Mouse (Mus musculus): ENCODE results near the gene Nckap5. TPM values are rescaled to one million over a fixed set of nuclear protein-coding genes. Genes with fewer than 3 reads are reported as not detected.
"Not testable (repeated sequence)": the region's sequence is repeated elsewhere in the genome, so short reads cannot be mapped to it uniquely, and the experiment has no call there.

Nckap5 gene
- polyA plus RNA-seq, 1 experiment from 2014 or later, result 5.1 TPM

DNA sequence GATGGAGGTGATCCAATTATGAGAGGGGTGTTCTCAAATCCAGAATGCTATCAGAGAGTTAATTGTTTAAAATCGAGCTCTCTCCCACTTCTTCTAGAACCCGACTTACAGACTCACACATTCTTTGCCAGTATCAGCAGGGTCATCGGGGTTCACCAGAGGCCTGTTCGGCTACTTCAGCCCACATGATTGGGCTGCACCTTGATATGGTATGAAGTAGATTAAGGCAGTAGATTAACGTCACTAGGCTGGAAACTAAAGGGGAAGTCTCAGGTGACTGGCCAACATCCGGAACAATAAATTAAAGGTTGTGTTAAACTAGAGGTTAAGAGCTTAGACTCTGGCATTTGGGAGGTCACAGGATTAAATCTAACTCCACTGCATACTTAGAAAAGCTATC is 8.4 kb downstream of the Nckap5 start:
- 64% methylated on average over 6 of the region's 6 CpGs for WGBS
- Histone ChIP-seq H3K27me3 (replicated peaks) (no peaks in the 10 kb centered on the region), H3K36me3 (no peaks in the 10 kb centered on the region), H3K4me2 (no peak overlapping the region), H3K27ac (replicated peaks) (no peak overlapping the region), H3K4me1 (peaks cover 12% of the 10 kb centered on the region), H3K9ac (no peak overlapping the region), H3K4me3 (no peak overlapping the region), H3K9me3 (no peaks in the 10 kb centered on the region)
- ATAC-seq (ENCODE audit: extremely low read depth, insufficient number of reproducible peaks, low FRiP score, low TSS enrichment), result no peak

DNA sequence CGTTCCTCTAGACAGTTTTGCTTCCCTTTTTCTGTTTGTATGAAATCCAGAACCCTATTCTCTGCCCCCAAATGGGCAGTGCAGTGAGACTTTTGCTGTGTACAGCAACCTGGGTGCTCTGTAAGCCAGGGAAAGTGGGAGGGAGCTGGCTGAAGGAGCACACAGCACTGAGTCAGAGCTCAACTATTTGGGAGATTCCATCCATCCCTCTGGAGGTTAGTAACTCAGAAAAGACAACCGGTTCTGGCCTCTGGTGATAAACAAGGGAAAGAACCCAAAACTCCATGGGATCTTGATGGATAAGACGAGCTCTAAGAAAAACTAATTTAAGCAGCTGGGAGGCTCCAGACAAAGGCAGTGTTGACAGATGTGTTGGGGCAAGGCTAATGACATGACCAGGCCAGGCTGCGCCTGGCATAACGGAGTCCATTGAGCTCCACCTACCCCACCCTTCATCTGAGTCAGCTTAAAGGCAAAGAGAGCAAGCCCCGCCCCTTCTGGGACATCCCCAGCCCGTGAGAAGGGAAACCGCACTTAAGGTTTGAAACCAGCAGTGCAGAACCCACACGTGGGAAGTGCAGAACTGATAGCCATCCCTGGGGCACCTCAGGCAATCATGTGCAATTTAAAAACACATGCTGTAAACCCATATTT is 13.1 kb downstream of the Nckap5 start:
- H3K4me2 ChIP-seq, result peak overlapping the region; percentile 44
- peak; percentile 32; the same call in 1 of the 2 replicates for ATAC-seq (ENCODE audit: extremely low read depth, insufficient number of reproducible peaks, low FRiP score, low TSS enrichment)
- peaks cover 7% of the 10 kb centered on the region for H3K9me3 ChIP-seq
- H3K9ac ChIP-seq, result no peak overlapping the region
- no peaks in the 10 kb centered on the region for H3K36me3 ChIP-seq
- peaks cover 13% of the 10 kb centered on the region for H3K4me1 ChIP-seq
- no peak overlapping the region for H3K4me3 ChIP-seq
- 17% methylated on average over 9 of the region's 9 CpGs for WGBS
- 0 out of 2 replicates have a peak overlapping the region, but pooled peaks have one; percentile 7 for H3K27ac ChIP-seq (replicated peaks)
- no peaks in the 10 kb centered on the region for H3K27me3 ChIP-seq (replicated peaks)

GRCm38 (mm10) chr1:126806994-126807611 is 23.5 kb downstream of the Nckap5 start:
- Histone ChIP-seq H3K27ac (replicated peaks) (no peak overlapping the region), H3K36me3 (no peaks in the 10 kb centered on the region), H3K4me2 (no peak overlapping the region), H3K9ac (no peak overlapping the region), H3K27me3 (replicated peaks) (no peaks in the 10 kb centered on the region), H3K4me3 (no peak overlapping the region), H3K4me1 (peaks cover 20% of the 10 kb centered on the region), H3K9me3 (no peaks in the 10 kb centered on the region)
- no peak for ATAC-seq (ENCODE audit: extremely low read depth, insufficient number of reproducible peaks, low FRiP score, low TSS enrichment)
- 66% methylated on average over 3 of the region's 3 CpGs for WGBS

DNA sequence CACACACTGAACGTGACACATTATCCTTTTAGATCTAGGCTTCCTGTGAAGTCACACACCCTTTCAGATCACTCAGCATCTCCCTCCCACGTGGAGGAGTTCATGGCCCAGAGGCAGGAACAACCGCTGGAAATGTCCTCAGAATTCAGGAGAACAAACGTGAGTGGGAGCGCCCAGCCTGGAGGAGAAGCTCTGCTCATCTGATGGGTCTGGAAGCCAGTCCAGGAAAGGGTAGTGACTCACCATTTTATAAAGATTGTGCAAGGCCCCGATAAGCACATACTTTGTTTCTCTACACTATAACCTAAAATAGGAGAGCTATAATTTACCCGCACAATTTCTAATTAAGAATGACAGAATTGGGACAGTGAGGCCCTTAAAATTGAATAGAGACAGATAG is 24.1 kb downstream of the Nckap5 start:
- H3K4me3 ChIP-seq, result no peak overlapping the region
- H3K27ac ChIP-seq (replicated peaks), result no peak overlapping the region
- H3K9me3 ChIP-seq, result no peaks in the 10 kb centered on the region
- H3K27me3 ChIP-seq (replicated peaks), result no peaks in the 10 kb centered on the region
- WGBS, result 55% methylated on average over 7 of the region's 7 CpGs
- peaks cover 26% of the 10 kb centered on the region for H3K4me1 ChIP-seq
- ATAC-seq (ENCODE audit: extremely low read depth, insufficient number of reproducible peaks, low FRiP score, low TSS enrichment), result no peak
- H3K9ac ChIP-seq, result no peak overlapping the region
- H3K4me2 ChIP-seq, result no peak overlapping the region
- no peaks in the 10 kb centered on the region for H3K36me3 ChIP-seq

GRCm38 (mm10) chr1:126802405-126802804 is 28.2 kb downstream of the Nckap5 start:
- Histone ChIP-seq H3K27me3 (replicated peaks) (no peaks in the 10 kb centered on the region), H3K36me3 (no peaks in the 10 kb centered on the region), H3K9ac (0 out of 2 replicates have a peak overlapping the region, but pooled peaks have one; percentile 24), H3K9me3 (no peaks in the 10 kb centered on the region), H3K4me3 (no peak overlapping the region), H3K27ac (replicated peaks) (peak overlapping the region; percentile 93), H3K4me2 (no peak overlapping the region), H3K4me1 (peaks cover 55% of the 10 kb centered on the region)
- WGBS, result 67% methylated on average over 3 of the region's 3 CpGs
- no peak for ATAC-seq (ENCODE audit: extremely low read depth, insufficient number of reproducible peaks, low FRiP score, low TSS enrichment)

DNA sequence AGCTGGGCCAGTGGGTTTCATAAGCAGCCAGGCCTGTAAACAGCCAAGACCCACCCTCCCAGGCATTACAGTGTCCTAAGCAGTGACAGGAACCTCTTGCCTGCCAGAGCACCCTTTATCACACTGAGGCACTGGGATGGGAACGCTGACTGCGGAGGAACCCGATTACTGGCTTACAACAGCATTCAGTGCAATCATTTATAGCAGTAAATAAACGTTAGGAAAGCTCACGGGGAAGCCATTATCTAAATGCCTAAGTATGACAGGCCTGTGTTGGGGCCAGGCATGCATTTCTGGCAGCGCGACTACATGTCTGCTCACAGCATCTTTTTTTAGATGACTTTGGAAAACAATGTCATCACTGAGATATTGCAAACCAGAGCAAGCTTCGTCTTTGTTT is 28.9 kb downstream of the Nckap5 start:
- no peaks in the 10 kb centered on the region for H3K27me3 ChIP-seq (replicated peaks)
- WGBS, result 14% methylated on average over 8 of the region's 8 CpGs
- H3K9me3 ChIP-seq, result no peaks in the 10 kb centered on the region
- H3K4me2 ChIP-seq, result no peak overlapping the region
- H3K4me1 ChIP-seq, result peaks cover 48% of the 10 kb centered on the region
- no peak overlapping the region for H3K4me3 ChIP-seq
- 0 out of 2 replicates have a peak overlapping the region, but pooled peaks have one; percentile 1 for H3K9ac ChIP-seq
- peak overlapping the region; percentile 93 for H3K27ac ChIP-seq (replicated peaks)
- ATAC-seq (ENCODE audit: extremely low read depth, insufficient number of reproducible peaks, low FRiP score, low TSS enrichment), result no peak
- no peaks in the 10 kb centered on the region for H3K36me3 ChIP-seq

DNA sequence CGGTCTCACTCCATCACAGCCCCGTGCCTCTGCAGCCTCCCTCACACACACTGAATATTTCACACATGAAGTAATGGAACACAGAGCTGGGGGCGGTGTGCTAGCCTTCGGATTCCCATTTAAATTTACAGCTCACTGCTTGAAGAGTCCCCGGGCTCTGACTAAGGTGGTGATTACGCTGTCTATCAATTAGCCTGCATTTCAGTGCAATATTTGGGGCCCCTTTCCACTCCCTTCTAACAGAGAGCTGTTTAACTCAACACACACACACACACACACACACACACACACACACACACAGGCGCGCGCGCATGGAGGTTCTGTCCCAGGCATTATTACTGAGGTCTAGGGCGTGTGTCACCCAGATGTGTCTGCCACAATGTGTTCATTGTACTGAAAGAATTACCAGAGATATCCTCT is 31.2 kb downstream of the Nckap5 start:
- H3K9ac ChIP-seq, result peak overlapping the region; percentile 44; the same call in 1 of the 2 replicates
- peaks cover 42% of the 10 kb centered on the region for H3K4me1 ChIP-seq
- peak; percentile 66; the same call in 1 of the 2 replicates for ATAC-seq (ENCODE audit: extremely low read depth, insufficient number of reproducible peaks, low FRiP score, low TSS enrichment)
- H3K4me3 ChIP-seq, result peak overlapping the region; percentile 26
- peak overlapping the region; percentile 60 for H3K4me2 ChIP-seq
- no peaks in the 10 kb centered on the region for H3K9me3 ChIP-seq
- WGBS, result 47% methylated on average over 11 of the region's 11 CpGs
- H3K27ac ChIP-seq (replicated peaks), result peak overlapping the region; percentile 81
- H3K36me3 ChIP-seq, result no peaks in the 10 kb centered on the region
- H3K27me3 ChIP-seq (replicated peaks), result no peaks in the 10 kb centered on the region

DNA sequence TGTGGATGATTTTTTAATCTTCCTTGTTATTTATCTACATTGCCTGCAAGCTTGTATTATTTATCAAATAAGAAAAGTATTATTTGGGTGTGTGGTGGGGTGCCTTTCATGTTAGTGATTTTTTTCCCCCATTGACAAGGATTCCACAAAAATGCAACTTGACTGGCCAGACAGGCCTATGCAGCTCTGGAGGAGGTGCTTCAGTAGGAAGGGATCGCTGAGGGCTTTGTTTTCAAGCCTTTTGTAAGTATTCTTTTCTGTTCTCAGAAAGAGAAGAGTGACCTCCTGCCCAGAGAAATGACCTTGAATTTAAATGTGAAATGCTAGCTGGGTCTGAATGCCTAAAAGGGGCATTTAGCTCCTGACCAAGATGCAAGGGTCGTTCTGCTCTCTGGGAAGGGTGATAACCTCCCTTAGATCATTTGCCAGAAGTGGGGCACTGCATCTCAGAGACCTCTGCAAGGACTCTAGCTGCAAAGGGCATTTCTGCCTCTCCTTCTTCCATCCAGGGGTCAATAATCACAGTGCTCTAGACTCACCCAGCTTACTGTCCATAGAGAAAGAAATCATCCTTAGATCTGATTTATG is 50.2 kb downstream of the Nckap5 start:
- H3K36me3 ChIP-seq; H3K4me3 ChIP-seq; H3K9me3 ChIP-seq; H3K4me1 ChIP-seq; H3K4me2 ChIP-seq; H3K9ac ChIP-seq; H3K27me3 ChIP-seq (replicated peaks); H3K27ac ChIP-seq (replicated peaks); ATAC-seq (ENCODE audit: extremely low read depth, insufficient number of reproducible peaks, low FRiP score, low TSS enrichment): not testable (repeated sequence)
- WGBS, result no CpG with 5 or more reads among the region's 2 CpGs

GRCm38 (mm10) chr1:126773947-126774346 is 56.7 kb downstream of the Nckap5 start:
- H3K36me3 ChIP-seq; H3K4me1 ChIP-seq; H3K27ac ChIP-seq (replicated peaks); H3K4me3 ChIP-seq; H3K9ac ChIP-seq; ATAC-seq (ENCODE audit: extremely low read depth, insufficient number of reproducible peaks, low FRiP score, low TSS enrichment); H3K4me2 ChIP-seq; H3K9me3 ChIP-seq; H3K27me3 ChIP-seq (replicated peaks): not testable (repeated sequence)
- WGBS, result no CpG with 5 or more reads among the region's 6 CpGs

GRCm38 (mm10) chr1:126766971-126767370 is 63.6 kb downstream of the Nckap5 start:
- Histone ChIP-seq H3K27ac (replicated peaks) (no peak overlapping the region), H3K4me1 (no peaks in the 10 kb centered on the region), H3K9ac (no peak overlapping the region), H3K36me3 (no peaks in the 10 kb centered on the region), H3K4me3 (no peak overlapping the region), H3K9me3 (no peaks in the 10 kb centered on the region), H3K27me3 (replicated peaks) (no peaks in the 10 kb centered on the region), H3K4me2 (no peak overlapping the region)
- WGBS, result 61% methylated on average over 1 of the region's 1 CpGs
- ATAC-seq (ENCODE audit: extremely low read depth, insufficient number of reproducible peaks, low FRiP score, low TSS enrichment), result no peak

DNA sequence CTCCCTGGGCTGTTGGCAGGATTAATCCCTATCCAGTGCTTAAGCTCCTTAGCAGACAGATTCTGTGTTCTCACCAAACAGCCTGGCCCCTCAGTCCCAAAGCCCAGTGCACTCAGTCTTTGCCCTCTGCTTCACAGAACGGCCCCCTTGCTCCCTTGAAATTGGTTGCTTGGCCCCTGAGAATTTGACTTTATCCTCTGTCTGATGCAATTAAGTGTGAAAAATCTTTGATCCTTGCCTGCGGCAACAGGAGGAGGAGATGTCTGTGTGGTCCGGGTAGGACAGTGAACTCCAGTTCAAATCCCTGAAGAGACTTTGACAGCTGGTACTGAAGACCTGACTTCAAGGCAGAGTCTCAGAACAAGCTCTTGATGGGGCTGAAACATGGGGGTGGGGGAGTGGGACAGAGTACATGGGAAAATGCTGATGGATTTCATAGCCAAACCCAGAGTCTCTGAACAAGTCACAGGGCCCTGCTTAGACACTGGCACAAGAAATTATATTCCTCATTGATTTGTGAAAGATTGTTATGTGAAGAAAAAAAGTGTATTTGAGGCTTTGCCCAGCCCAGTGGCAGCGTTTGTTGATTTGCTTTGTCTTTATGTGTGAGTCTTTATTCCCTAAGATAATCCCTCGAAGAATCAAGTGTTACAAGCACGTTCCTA is 65.0 kb downstream of the Nckap5 start:
- H3K4me3 ChIP-seq, result no peak overlapping the region
- H3K9me3 ChIP-seq, result no peaks in the 10 kb centered on the region
- peaks cover 6% of the 10 kb centered on the region; the same call in 1 of the 2 replicates for H3K4me1 ChIP-seq
- no peaks in the 10 kb centered on the region for H3K27me3 ChIP-seq (replicated peaks)
- H3K9ac ChIP-seq, result no peak overlapping the region
- no peak for ATAC-seq (ENCODE audit: extremely low read depth, insufficient number of reproducible peaks, low FRiP score, low TSS enrichment)
- WGBS, result 65% methylated on average over 6 of the region's 6 CpGs
- H3K36me3 ChIP-seq, result no peaks in the 10 kb centered on the region
- no peak overlapping the region for H3K27ac ChIP-seq (replicated peaks)
- no peak overlapping the region for H3K4me2 ChIP-seq
